Mouse (Mus musculus): Measurements from ENCODE around the gene Dnah14. TPM values are rescaled to one million over a fixed set of nuclear protein-coding genes. Genes with fewer than 3 reads are reported as not detected.

Dnah14 gene
- polyA plus RNA-seq, 1 experiment from 2014 or later: 1.8 TPM

DNA sequence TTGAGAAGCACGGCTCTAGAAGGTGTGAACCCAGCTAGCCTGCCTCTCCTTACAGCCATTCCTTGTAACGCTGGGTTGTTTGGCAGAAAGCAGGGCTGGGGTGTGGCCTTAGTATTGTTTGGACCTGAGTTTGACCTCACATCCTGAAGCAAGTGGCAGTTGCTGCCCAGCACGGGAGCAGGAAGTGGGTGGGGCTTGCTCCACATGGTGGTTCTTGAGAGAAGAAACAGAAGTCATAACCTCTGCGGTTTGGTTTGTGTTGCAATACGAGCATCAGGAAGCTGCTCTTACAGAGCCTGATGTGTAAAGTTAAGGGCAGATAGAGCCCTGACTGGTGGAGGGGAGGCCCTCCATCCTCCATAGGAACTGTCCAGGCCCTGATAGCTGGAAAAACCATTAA, 284.3 kb downstream of the Dnah14 start:
- no peaks in the 10 kb centered on the region for H3K36me3 ChIP-seq (ENCODE audit: control insufficient read depth, insufficient read depth, low read length)
- DNase-seq (ENCODE audit: low spot score) (peak; percentile 86), ATAC-seq (ENCODE audit: low read depth) (0 out of 2 replicates have a peak, but pooled peaks have one; percentile 37)

DNA sequence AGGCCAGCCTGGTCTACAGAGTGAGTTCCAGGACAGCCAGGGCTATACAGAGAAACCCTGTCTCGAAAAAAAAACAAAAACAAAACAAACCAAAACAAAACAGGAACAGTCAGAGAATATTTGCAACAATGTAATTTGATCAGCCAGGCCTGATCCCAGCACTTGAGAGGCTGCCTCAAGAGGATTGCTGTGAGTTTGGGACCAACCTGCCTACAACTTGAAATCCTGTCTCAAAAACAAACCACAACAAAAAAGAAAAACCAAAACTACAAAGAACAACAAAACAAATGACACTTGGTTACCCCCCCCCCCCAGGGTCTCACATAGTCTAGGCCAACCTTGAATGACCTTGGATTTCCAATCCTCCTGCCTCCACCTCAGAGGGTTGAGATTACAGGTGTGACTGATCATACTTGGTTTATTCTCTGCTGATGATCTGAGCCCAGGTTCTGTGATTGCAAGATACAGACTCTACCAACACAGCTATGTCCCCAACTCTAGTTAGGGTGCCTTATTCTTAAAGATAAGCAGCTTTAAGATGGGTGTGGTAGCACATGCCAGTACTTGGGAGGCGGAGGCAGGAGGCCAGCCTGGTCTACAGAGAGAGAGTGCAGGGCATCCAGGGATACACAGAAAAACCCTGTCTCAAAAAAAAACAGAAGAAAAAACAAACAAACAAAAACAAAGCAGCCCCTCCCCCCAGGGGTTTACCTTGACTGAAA, 285.0 kb downstream of the Dnah14 start:
- WGBS: 77% methylated on average over 2 of the region's 2 CpGs
- no peaks in the 10 kb centered on the region for H3K27me3 ChIP-seq (replicated peaks; ENCODE audit: control insufficient read depth, insufficient read depth, low read length)
- ATAC-seq (ENCODE audit: low read depth) (no peak), DNase-seq (ENCODE audit: low spot score) (no peak)
- no peak overlapping the region for H3K27ac ChIP-seq (replicated peaks; ENCODE audit: low read depth, low read length)
- no peak overlapping the region for H3K9ac ChIP-seq (ENCODE audit: low read depth, low read length)
- no peaks in the 10 kb centered on the region for H3K4me1 ChIP-seq (ENCODE audit: control insufficient read depth, insufficient read depth, low read length)
- H3K4me2 ChIP-seq (ENCODE audit: low read depth, low read length): no peak overlapping the region
- H3K4me3 ChIP-seq (ENCODE audit: low read depth, low read length): no peak overlapping the region
- H3K9me3 ChIP-seq (ENCODE audit: control insufficient read depth, low read length): no peaks in the 10 kb centered on the region
- no peaks in the 10 kb centered on the region for H3K36me3 ChIP-seq (ENCODE audit: control insufficient read depth, insufficient read depth, low read length)

More for the DNA sequence above, 284.3 kb downstream of the Dnah14 start:
- H3K27me3 ChIP-seq (replicated peaks; ENCODE audit: control insufficient read depth, insufficient read depth, low read length): no peaks in the 10 kb centered on the region
- no peak overlapping the region for H3K9ac ChIP-seq (ENCODE audit: low read depth, low read length)
- H3K9me3 ChIP-seq (ENCODE audit: control insufficient read depth, low read length): no peaks in the 10 kb centered on the region
- WGBS: 25% methylated on average over 5 of the region's 5 CpGs
- H3K27ac ChIP-seq (replicated peaks; ENCODE audit: low read depth, low read length): no peak overlapping the region
- no peak overlapping the region for H3K4me3 ChIP-seq (ENCODE audit: low read depth, low read length)
- no peak overlapping the region for H3K4me2 ChIP-seq (ENCODE audit: low read depth, low read length)
- H3K4me1 ChIP-seq (ENCODE audit: control insufficient read depth, insufficient read depth, low read length): no peaks in the 10 kb centered on the region

DNA sequence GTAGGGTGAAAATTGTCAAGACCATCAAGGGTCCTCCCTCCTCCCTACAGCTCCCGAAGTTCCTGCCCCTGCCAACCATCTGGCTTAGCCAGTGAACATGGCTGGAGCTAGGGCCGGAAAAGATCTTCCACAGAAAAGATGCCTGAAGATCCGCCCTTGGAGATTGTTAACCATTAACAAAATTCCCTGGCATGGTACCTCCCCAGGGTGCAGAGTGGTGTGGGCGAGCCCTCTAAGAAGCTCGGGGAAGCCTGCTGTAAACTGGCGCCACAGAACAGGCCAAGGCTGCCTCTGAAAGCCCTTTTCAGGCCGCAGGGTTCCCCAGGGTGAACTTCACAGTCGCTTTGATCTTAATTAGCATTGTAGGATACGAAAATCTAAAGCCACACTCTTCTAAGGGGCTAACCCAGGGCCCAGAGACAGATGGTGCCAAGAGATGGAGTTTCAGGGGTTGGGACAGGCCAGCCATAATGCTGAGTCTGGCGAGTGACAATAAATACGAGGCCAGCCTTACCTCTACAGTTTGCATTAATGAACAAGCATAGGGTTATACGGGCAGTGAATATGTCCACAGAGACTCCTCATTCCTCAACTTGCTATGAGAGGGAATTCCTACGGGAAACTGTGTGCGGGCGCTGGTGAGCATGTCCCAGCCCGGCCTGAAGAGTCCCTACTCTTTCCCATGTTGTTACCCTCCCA, 286.5 kb downstream of the Dnah14 start:
- no peak for ATAC-seq (ENCODE audit: low read depth)
- no peak for DNase-seq (ENCODE audit: low spot score)
- 57% methylated on average over 16 of the region's 16 CpGs for WGBS

DNA sequence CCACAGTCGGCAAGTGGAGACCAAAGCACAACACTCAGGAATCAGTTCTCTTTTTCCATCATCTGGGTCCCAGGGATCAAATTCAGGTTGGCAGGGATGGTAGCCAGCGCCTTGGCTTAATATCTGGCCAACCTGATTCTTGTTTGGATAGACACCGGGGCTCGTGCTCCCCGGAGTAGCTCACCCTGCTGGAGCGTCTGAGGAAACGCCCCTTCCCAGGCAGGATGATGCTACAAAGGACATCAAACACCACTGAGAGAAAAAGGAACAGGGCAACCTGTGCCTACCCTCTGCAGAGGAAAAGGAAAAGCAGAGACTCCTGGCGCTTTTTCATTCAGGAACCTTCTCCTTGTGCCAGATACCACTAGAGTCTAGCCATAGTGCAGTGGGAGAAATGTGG, 287.1 kb downstream of the Dnah14 start:
- Histone ChIP-seq H3K4me2 (ENCODE audit: low read depth, low read length) (no peak overlapping the region), H3K27ac (replicated peaks; ENCODE audit: low read depth, low read length) (no peak overlapping the region), H3K36me3 (ENCODE audit: control insufficient read depth, insufficient read depth, low read length) (no peaks in the 10 kb centered on the region), H3K9me3 (ENCODE audit: control insufficient read depth, low read length) (no peaks in the 10 kb centered on the region), H3K4me1 (ENCODE audit: control insufficient read depth, insufficient read depth, low read length) (no peaks in the 10 kb centered on the region), H3K9ac (ENCODE audit: low read depth, low read length) (no peak overlapping the region), H3K27me3 (replicated peaks; ENCODE audit: control insufficient read depth, insufficient read depth, low read length) (no peaks in the 10 kb centered on the region), H3K4me3 (ENCODE audit: low read depth, low read length) (no peak overlapping the region)
- DNase-seq (ENCODE audit: low spot score) (no peak), ATAC-seq (ENCODE audit: low read depth) (no peak)
- WGBS: 38% methylated on average over 8 of the region's 8 CpGs

More for the DNA sequence above, 286.5 kb downstream of the Dnah14 start:
- Histone ChIP-seq H3K4me2 (ENCODE audit: low read depth, low read length) (no peak overlapping the region), H3K9me3 (ENCODE audit: control insufficient read depth, low read length) (no peaks in the 10 kb centered on the region), H3K27me3 (replicated peaks; ENCODE audit: control insufficient read depth, insufficient read depth, low read length) (no peaks in the 10 kb centered on the region), H3K27ac (replicated peaks; ENCODE audit: low read depth, low read length) (no peak overlapping the region), H3K4me3 (ENCODE audit: low read depth, low read length) (no peak overlapping the region), H3K9ac (ENCODE audit: low read depth, low read length) (no peak overlapping the region), H3K36me3 (ENCODE audit: control insufficient read depth, insufficient read depth, low read length) (no peaks in the 10 kb centered on the region), H3K4me1 (ENCODE audit: control insufficient read depth, insufficient read depth, low read length) (no peaks in the 10 kb centered on the region)

Other genes with a start within 250 kb of the Dnah14 start
- gene Cnih3, start 223.9 kb upstream of the Dnah14 start, polyA plus RNA-seq (2014; fragmentation: Nextera tagmentation; extraction: Ambion mirVana): 1.3 and 1.6 TPM in 2 replicates
- 0.10 and 0.36 TPM in 2 replicates for gene Ccdc121, start 65.1 kb upstream of the Dnah14 start, polyA plus RNA-seq (2014; fragmentation: Nextera tagmentation; extraction: Ambion mirVana)

Data from embryonic facial prominence, embryonic 14.5 days (tissue).